Mouse (Mus musculus) bone marrow, adult 2 months (tissue): Measurements from ENCODE around the gene Wnk2. TPM values are rescaled to one million over a fixed set of nuclear protein-coding genes. Genes with fewer than 3 reads are reported as not detected.

ENCODE experiments used
- H3K27ac ChIP-seq: fragments of 200-500 bp; 2 replicates; pipeline ENCODE4 v1.5.1; 2012; ENCODE audit warnings: low read depth, mild to moderate bottlenecking, control low read depth, inconsistent platforms, low read length; ENCODE audit not compliant: control insufficient read depth, poor library complexity, insufficient read depth
- H3K4me1 ChIP-seq: fragments of 200-500 bp; 2 replicates; pipeline ENCODE4 v1.6.1; 2011; ENCODE audit warnings: low read length; ENCODE audit not compliant: control insufficient read depth, insufficient read depth
- H3K4me3 ChIP-seq: fragments of 200-500 bp; replicated peaks from 2 replicates; pipeline ENCODE3; 2011; ENCODE audit warnings: mild to moderate bottlenecking, low read depth, low read length, control low read depth; ENCODE audit not compliant: control insufficient read depth
- CTCF ChIP-seq: fragments of 200-500 bp; IDR thresholded peaks from 2 replicates; pipeline ENCODE4 v1.5.1; 2011; ENCODE audit warnings: low read length, control low read depth; ENCODE audit not compliant: control insufficient read depth, insufficient read depth
- POLR2A ChIP-seq: fragments of 200-500 bp; IDR thresholded peaks from 2 replicates; pipeline ENCODE4 v1.6.1; 2011; ENCODE audit warnings: low read depth, mild to moderate bottlenecking, control low read depth, low read length, borderline replicate concordance; ENCODE audit not compliant: control insufficient read depth
- WGBS: fragments of 180-500 bp; shearing (Covaris S2); methylation state at CpG from one replicate; pipeline ENCODE4 v1.1.7; 2018; 5-methylcytosine and 5-hydroxymethylcytosine counted together
- polyA plus RNA-seq: library from polyadenylated mRNA; stranded (reverse); fragments of >200 nt; gene quantifications from 2 replicates; pipeline ENCODE4 v1.2.4, GENCODE M21; 2011; ENCODE audit warnings: low replicate concordance; ENCODE audit not compliant: missing spikeins, insufficient read depth, insufficient read length

Gene Wnk2
- polyA plus RNA-seq = not detected in 2 replicates

DNA sequence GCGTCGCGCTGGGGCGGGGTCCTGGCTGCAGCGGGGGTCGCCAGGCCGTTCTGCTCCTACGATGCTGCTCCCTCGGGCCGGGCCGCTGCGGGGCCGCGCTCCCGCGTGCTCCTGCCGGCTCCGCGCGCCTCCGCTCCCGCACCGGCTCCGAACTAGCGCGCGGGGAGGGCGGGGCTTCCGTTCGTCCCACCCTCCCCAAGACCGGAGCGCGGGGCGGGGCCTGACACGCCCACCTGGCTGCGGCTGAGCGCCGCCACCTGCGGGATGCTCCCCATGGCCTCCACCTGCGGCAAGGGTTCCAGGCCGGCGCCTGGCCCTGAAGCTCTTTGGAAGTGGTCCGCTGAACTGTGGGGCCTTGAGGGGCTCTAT lies at the start of gene Wnk2:
Gene Wnk2, minus strand, starts transcription at position 157 of the 369 bp plus-strand sequence.
- H3K4me3 ChIP-seq = no peak within 1 kb of the TSS
- no peak within 1 kb of the TSS for H3K27ac ChIP-seq
- under 1% methylated on average over 43 of the region's 43 CpGs for WGBS
- TF ChIP-seq POLR2A (no peak), CTCF (no peak)
- no peaks in the 10 kb centered on the region for H3K4me1 ChIP-seq

GRCm38 (mm10) chr13:49196766-49197165 lies 49.0 kb upstream of the Wnk2 start:
- 0 out of 2 replicates have a peak, but pooled peaks have one; percentile 21 for TF ChIP-seq POLR2A
- no peak for TF ChIP-seq CTCF
- WGBS = 12% methylated on average over 6 of the region's 6 CpGs
- Histone ChIP-seq H3K4me1 (peaks cover 19% of the 10 kb centered on the region), H3K27ac (peak overlapping the region; percentile 25), H3K4me3 (no peak overlapping the region)

DNA sequence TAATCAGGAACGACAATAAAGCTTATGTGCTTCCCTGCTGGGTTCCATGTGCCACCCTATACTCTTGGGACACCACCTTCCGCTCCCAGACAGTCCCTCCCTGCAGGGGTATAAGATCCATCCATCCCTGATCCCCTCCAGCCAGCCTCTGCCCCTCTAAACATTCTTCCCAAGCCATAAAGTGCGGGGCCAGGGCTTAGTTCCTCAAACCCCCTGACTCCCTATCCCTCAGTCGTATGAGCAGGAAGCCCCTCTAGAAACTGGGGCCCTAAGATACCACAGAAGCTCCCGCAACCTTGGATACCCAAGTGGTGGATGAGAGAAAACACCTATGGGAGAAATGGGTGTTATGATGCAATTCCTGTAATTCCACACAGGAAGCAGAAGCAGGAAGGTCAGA lies 48.4 kb upstream of the Wnk2 start:
- 33% methylated on average over 5 of the region's 5 CpGs for WGBS
- Histone ChIP-seq H3K4me1 (peaks cover 19% of the 10 kb centered on the region), H3K27ac (peak overlapping the region; percentile 65), H3K4me3 (no peak overlapping the region)
- TF ChIP-seq POLR2A (no peak), CTCF (no peak)

DNA sequence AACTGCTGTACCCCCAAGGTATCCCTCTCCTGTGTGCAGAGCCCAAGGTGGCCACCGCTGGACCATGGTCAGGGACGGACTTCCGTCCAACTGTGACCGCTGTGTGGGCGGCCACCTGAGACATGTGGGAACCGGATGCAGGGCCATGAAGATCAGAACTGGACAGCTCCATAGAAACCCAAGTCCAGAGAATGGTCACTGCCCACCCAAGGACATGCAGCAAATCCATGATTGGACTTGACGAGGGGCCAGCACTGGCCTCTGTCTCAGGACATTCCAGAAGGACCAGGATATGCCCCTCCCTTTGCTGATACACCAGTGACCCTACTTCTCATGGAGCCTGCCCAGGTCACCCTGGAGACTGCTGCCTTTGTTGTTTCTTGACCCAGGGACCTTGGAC lies 47.8 kb upstream of the Wnk2 start:
- peaks cover 16% of the 10 kb centered on the region for H3K4me1 ChIP-seq
- WGBS = 82% methylated on average over 7 of the region's 7 CpGs
- peak overlapping the region; percentile 65 for H3K27ac ChIP-seq
- no peak for TF ChIP-seq CTCF
- TF ChIP-seq POLR2A = no peak
- no peak overlapping the region for H3K4me3 ChIP-seq

- no peak overlapping the region for H3K27ac ChIP-seq
- no peak for TF ChIP-seq CTCF
- no peak for TF ChIP-seq POLR2A
- peaks cover 14% of the 10 kb centered on the region for H3K4me1 ChIP-seq
- WGBS = 64% methylated on average over 13 of the region's 13 CpGs
- no peak overlapping the region for H3K4me3 ChIP-seq
These were observed 47.0 kb upstream of the Wnk2 start for GRCm38 (mm10) chr13:49194811-49195210.

- no peak for TF ChIP-seq POLR2A
- no peak for TF ChIP-seq CTCF
- H3K27ac ChIP-seq = no peak overlapping the region
- WGBS = 87% methylated on average over 17 of the region's 17 CpGs
These were observed 45.8 kb upstream of the Wnk2 start for GRCm38 (mm10) chr13:49193650-49194049.

GRCm38 (mm10) chr13:49192156-49192855 lies 44.5 kb upstream of the Wnk2 start:
- WGBS = 40% methylated on average over 16 of the region's 16 CpGs
- H3K4me3 ChIP-seq = no peak overlapping the region
- H3K4me1 ChIP-seq = peaks cover 10% of the 10 kb centered on the region
- no peak overlapping the region for H3K27ac ChIP-seq
- TF ChIP-seq POLR2A (no peak), CTCF (no peak)

More at GRCm38 (mm10) chr13:49193650-49194049, 45.8 kb upstream of the Wnk2 start:
- Histone ChIP-seq H3K4me3 (no peak overlapping the region), H3K4me1 (peaks cover 15% of the 10 kb centered on the region)

GRCm38 (mm10) chr13:49191673-49192035 lies 43.8 kb upstream of the Wnk2 start:
- peaks cover 12% of the 10 kb centered on the region for H3K4me1 ChIP-seq
- peak overlapping the region; percentile 2; the same call in 1 of the 2 replicates for H3K27ac ChIP-seq
- TF ChIP-seq CTCF (no peak), POLR2A (no peak)
- WGBS = 31% methylated on average over 5 of the region's 5 CpGs
- no peak overlapping the region for H3K4me3 ChIP-seq
